Mouse (Mus musculus) kidney, postnatal 0 days (tissue): ENCODE data around the gene Sdccag8. TPM values are rescaled to one million over a fixed set of nuclear protein-coding genes. Genes with fewer than 3 reads are reported as not detected.
A peak's percentile ranks its signal among the peaks of the same experiment; 100 is the strongest.
"Not testable (repeated sequence)": the region's sequence is repeated elsewhere in the genome, so short reads cannot be mapped to it uniquely, and the experiment has no call there.

Experiments
- ATAC-seq: fragments of 200-750 bp; cut with Nextera tagmentation; replicated peaks from 2 replicates; pipeline ENCODE4 v1.8.0; 2017; ENCODE audit warnings: low read depth, moderate number of reproducible peaks, moderate TSS enrichment, moderate library complexity; ENCODE audit not compliant: low FRiP score
- DNase-seq: peaks from one replicate; pipeline ENCODE4 v3.0.0-alpha.2; 2016; ENCODE audit warnings: low spot score
- H3K27ac ChIP-seq: fragments of 300-500 bp; sonication (generic); 2 replicates; pipeline ENCODE4 v1.5.1; 2014; ENCODE audit warnings: mild to moderate bottlenecking
- H3K27me3 ChIP-seq: fragments of 300-500 bp; sonication (generic); 2 replicates; pipeline ENCODE4 v1.6.1; 2014; ENCODE audit warnings: low read length, mixed read lengths; ENCODE audit not compliant: insufficient read depth
- H3K36me3 ChIP-seq: fragments of 300-500 bp; sonication (generic); 2 replicates; pipeline ENCODE4 v1.6.1; 2014; ENCODE audit warnings: low read length, mixed read lengths; ENCODE audit not compliant: insufficient read depth
- H3K4me1 ChIP-seq: fragments of 300-500 bp; sonication (generic); replicated peaks from 2 replicates; pipeline ENCODE4 v1.6.1; 2014; ENCODE audit warnings: antibody characterized with exemption, low read length, mixed read lengths; ENCODE audit not compliant: insufficient read depth
- H3K4me2 ChIP-seq: fragments of 300-500 bp; sonication (generic); 2 replicates; pipeline ENCODE4 v1.6.1; 2014; ENCODE audit warnings: mild to moderate bottlenecking, low read length, moderate library complexity, mixed read lengths
- H3K4me3 ChIP-seq: fragments of 300-500 bp; sonication (generic); replicated peaks from 2 replicates; pipeline ENCODE4 v1.5.1; 2014; ENCODE audit warnings: low read depth, low read length
- H3K9ac ChIP-seq: fragments of 300-500 bp; sonication (generic); 2 replicates; pipeline ENCODE4 v1.6.1; 2014; ENCODE audit warnings: low read depth, low read length
- H3K9me3 ChIP-seq: fragments of 300-500 bp; sonication (generic); replicated peaks from 2 replicates; pipeline ENCODE4 v1.6.1; 2016; ENCODE audit warnings: low read length, inconsistent platforms, mixed read lengths
- CTCF ChIP-seq: IDR thresholded peaks from 2 replicates; pipeline ENCODE4 v1.5.1; 2016; ENCODE audit warnings: antibody characterized with exemption, low read depth, mild to moderate bottlenecking, moderate library complexity
- WGBS: fragments of 180-500 bp; shearing (Covaris S2); extraction: QIAGEN DNeasy Blood & Tissue Kit; methylation state at CpG from one replicate; pipeline ENCODE4 v1.1.7; 2014; 5-methylcytosine and 5-hydroxymethylcytosine counted together
- polyA plus RNA-seq: library from polyadenylated mRNA; unstranded; fragments of >200 nt; fragmentation: Nextera tagmentation; extraction: Ambion mirVana; gene quantifications from 2 replicates; pipeline ENCODE4 v1.2.1, GENCODE M21; 2015

Sdccag8 gene
- polyA plus RNA-seq, 1 experiment from 2014 or later: 22.7 TPM

DNA sequence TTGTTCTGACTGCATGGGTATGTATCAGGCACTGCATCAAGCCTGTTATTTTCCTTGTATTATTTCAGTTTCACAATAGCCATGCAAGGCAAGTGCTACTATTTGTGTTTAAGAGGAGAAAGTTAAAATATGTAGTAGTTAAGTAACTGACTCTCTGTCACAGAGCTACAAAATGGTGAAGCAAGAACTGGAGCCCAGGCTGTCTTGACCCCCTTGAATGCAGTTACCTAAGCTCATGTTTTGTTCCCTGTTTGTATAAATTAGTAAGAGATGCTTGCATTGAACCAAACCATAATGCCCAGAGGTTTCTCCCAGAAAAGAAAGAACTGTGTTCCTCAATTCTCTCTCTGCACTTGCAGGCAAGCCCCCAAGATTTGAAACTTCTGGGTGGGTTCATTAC lies 18.8 kb downstream of the Sdccag8 start:
- no peak for DNase-seq
- no peak overlapping the region for H3K4me2 ChIP-seq
- no peak overlapping the region for H3K9ac ChIP-seq
- H3K36me3 ChIP-seq: no peaks in the 10 kb centered on the region
- ATAC-seq: no peak
- no peak for TF ChIP-seq CTCF
- H3K27me3 ChIP-seq: no peaks in the 10 kb centered on the region
- H3K4me3 ChIP-seq: no peak overlapping the region
- no peak overlapping the region for H3K27ac ChIP-seq
- no peaks in the 10 kb centered on the region for H3K9me3 ChIP-seq
- no peaks in the 10 kb centered on the region for H3K4me1 ChIP-seq

DNA sequence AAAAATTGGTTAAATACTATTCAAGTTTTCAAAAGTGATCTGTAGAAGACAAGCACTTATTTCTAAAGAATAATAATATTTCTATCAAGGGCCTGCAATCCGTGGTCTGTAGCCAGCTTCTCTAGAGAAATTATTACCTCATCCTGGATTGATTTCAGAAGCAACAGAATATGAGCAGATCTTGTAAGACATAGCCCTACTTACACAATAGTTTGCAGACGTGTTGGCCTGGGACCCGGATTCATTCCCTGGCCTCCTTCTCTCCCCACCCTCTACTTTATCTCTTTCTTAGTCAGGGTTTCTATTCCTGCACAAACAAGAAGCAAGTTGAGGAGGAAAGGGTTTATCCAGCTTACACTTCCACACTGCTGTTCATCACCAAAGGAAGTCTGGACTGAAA lies 19.5 kb downstream of the Sdccag8 start:
- ATAC-seq: no peak
- WGBS: 86% methylated on average over 3 of the region's 3 CpGs
- no peak for DNase-seq
- H3K9ac ChIP-seq: no peak overlapping the region
- TF ChIP-seq CTCF: no peak
- no peak overlapping the region for H3K4me3 ChIP-seq
- no peaks in the 10 kb centered on the region for H3K9me3 ChIP-seq
- no peak overlapping the region for H3K27ac ChIP-seq
- no peaks in the 10 kb centered on the region for H3K4me1 ChIP-seq
- no peaks in the 10 kb centered on the region for H3K27me3 ChIP-seq
- no peak overlapping the region for H3K4me2 ChIP-seq
- no peaks in the 10 kb centered on the region for H3K36me3 ChIP-seq

DNA sequence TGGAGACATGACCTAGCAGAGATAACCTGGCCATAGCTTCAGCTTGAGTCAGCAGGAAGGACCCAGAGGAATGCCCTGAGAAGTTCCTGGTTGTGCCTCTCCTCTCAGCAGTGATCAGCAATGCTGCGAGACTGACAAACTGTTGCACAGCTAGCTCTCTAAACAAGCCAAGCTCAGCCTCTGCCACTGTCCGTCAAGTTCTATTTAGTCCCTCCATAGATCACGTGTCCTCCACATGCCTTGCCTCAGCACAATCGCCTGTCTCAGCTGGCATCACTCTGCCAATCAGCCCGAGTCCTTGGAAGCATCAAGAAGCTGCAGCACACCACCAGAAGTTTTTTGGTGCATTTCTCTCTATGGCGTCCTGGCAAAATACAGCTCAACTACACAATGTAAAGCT lies 20.4 kb downstream of the Sdccag8 start:
- ATAC-seq: no peak
- Histone ChIP-seq H3K4me1 (no peaks in the 10 kb centered on the region), H3K4me2 (peak overlapping the region; percentile 77; the same call in 1 of the 2 replicates), H3K27ac (no peak overlapping the region), H3K9ac (no peak overlapping the region), H3K9me3 (no peaks in the 10 kb centered on the region), H3K36me3 (no peaks in the 10 kb centered on the region), H3K4me3 (no peak overlapping the region), H3K27me3 (no peaks in the 10 kb centered on the region)
- 74% methylated on average over 6 of the region's 6 CpGs for WGBS
- TF ChIP-seq CTCF: no peak
- DNase-seq: no peak

GRCm38 (mm10) chr1:176835501-176836294 lies 21.2 kb downstream of the Sdccag8 start:
- Histone ChIP-seq H3K27ac (no peak overlapping the region), H3K4me2 (peak overlapping the region; percentile 77), H3K9me3 (no peaks in the 10 kb centered on the region), H3K27me3 (no peaks in the 10 kb centered on the region), H3K4me1 (no peaks in the 10 kb centered on the region), H3K9ac (peak overlapping the region; percentile 42; the same call in 1 of the 2 replicates), H3K36me3 (no peaks in the 10 kb centered on the region), H3K4me3 (peak overlapping the region; percentile 35)
- TF ChIP-seq CTCF: no peak
- 2% methylated on average over 41 of the region's 41 CpGs for WGBS
- ATAC-seq (0 out of 2 replicates have a peak, but pooled peaks have one; percentile 54), DNase-seq (no peak)

DNA sequence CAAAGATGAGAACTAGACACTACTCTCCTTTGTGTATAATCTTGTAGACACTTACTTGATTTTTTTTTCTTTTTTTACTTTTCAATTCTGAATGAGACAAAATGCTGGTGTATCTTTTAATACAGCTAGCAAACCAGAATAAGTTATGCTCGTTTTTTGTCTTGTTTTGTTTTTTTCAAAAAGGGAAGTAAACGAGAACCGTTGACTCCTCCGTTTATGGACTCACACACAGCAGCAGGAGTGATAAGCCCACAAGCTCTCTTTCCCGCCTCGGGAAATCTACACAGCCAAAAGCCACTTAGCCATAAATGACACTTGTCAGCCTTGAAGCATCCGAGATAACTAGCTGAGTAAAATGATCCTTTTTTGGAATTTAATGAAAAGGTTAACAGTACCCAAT lies 22.1 kb downstream of the Sdccag8 start:
- not testable (repeated sequence) for H3K9ac ChIP-seq, H3K27ac ChIP-seq, H3K4me3 ChIP-seq, ATAC-seq, H3K36me3 ChIP-seq, H3K9me3 ChIP-seq, H3K4me1 ChIP-seq, H3K27me3 ChIP-seq, H3K4me2 ChIP-seq, DNase-seq
- 61% methylated on average over 7 of the region's 7 CpGs for WGBS

GRCm38 (mm10) chr1:176845082-176845977 lies 30.9 kb downstream of the Sdccag8 start:
- WGBS: 84% methylated on average over 17 of the region's 17 CpGs
- Histone ChIP-seq H3K4me1 (no peaks in the 10 kb centered on the region), H3K27ac (no peak overlapping the region), H3K27me3 (no peaks in the 10 kb centered on the region), H3K4me3 (no peak overlapping the region), H3K9me3 (no peaks in the 10 kb centered on the region), H3K36me3 (peaks cover 10% of the 10 kb centered on the region; the same call in 1 of the 2 replicates), H3K9ac (no peak overlapping the region), H3K4me2 (no peak overlapping the region)
- DNase-seq: no peak
- no peak for ATAC-seq
- TF ChIP-seq CTCF: no peak
